Mouse (Mus musculus): ENCODE measurements at regions not wholly inside any gene's neighbourhood (a gene's known extent, or its start where the extent isn't known, plus 50 kb on each side); places are given as distances from the start of the nearest gene placed in this dataset.
"Not testable (repeated sequence)": the region's sequence is repeated elsewhere in the genome, so short reads cannot be mapped to it uniquely, and the experiment has no call there.

DNA sequence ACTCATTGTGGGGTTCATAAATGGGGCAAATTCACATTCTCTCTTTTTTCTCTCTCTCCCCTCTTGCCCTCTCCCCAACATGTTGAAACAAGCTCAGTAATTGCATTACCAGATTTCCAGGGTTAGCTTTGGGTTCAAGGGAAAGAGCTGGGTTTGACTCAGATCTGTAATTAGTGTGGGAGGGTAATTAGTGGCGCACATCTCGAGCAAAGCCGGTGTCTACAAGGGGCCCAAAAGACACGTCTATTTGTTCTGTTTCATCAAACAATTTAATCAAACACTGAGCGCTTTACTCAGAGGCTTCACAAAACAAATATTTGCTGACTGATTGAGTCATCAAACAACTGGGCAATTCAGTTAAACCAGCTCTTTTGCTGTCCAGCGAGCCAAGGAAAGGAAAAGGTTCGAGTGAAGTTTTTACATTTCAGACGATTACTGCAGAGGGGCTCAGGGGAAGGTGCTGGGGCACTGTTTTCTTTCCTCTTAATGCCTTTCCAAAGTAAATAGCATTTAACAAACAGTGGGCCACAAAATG is 193.6 kb upstream of the Six2 start:
- DNase-seq (ENCODE audit: low spot score) = no peak

DNA sequence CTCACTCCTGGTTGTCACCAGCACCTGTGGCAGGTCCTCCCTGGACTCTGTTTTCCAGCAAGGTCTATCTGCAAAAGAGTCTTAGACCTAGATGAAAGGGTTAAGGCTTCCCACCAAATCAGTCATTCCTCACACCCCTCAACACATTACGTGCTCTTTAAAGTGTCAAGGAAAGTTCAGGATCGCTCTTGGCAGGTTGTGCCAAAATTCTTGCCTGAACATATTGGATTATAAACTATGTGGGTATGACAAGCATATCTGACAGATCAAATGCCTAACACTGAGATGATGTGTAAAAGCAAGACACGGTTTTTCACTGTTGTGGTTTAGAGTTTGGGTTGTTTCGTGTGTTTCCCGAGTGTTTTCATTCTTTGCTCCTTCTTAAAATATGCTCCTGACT is 193.0 kb upstream of the Six2 start:
- DNase-seq (ENCODE audit: low spot score) = no peak

DNA sequence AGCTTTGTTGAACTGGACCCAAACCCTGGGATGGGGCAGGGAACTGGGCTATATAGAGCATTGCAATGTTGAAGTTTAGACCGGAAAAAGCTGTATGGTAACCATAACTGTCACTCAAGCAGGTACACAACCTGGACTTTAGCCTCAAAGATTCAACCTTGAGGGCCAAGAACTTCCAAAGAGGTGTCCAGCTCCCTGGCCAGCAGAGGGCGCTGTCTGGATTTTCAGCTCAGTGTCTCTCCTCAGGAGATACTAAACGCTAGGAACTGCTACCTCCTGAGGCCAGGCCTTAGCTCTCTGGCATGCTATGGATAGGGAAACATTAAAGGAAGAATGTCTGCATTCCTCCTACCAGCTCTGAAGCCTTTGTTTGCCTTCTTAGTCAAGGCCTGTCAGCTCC is 189.4 kb upstream of the Six2 start:
- DNase-seq (ENCODE audit: low spot score) = peak; percentile 30

DNA sequence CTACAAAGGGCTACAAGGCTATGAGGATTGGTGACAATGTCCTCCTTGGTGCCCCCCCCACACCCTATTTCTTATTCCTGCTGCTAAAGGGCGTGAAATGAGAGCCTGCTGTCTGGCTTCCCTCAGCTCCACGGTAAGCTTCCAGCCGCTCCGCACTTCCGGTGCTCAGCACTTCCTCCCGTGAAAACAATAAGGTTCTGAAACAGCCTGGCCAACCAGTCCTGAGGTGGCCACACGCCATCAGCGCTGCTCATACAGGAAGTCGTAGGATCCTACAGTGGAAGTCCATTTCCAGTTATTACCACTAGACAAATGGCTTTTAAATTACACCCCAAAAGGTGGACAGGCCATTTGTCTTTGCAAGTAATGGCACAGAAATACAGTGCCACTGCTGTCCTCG is 188.8 kb upstream of the Six2 start:
- no peak for DNase-seq (ENCODE audit: low spot score)

DNA sequence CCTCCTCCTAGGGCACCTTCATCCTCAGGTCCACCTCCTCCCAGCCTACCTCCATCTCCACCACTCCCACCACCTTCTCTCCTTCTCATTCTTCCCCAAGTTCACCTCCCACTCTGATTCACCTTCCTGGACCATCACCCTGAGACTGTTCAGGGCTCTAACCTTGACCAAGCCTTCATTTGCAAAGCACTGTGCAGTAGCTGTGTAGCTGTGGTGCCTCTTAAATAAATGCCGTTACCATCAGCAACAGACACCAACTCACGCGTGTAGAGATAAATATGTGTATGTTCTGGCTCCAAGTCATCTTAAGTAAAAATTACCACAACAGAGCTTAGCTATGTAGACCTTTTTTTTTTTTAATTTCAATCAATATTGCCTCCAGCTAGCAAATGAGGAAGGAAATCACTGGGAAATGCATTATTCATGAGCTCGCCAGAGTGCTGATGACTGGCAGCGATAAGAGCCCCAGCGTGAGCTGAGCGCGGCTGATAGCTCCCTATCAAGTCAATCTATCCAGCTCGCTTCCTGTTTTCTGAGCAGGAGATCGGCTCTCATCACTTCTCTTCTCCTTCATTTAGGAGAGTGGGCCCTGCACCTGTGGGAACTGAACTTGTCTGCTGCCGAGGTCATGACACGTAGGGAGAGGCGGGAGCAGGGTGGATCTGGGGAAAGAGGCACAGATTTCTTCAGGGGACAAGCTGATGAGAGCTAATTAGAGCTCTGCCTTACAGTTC is 185.9 kb upstream of the Six2 start:
- no peak for DNase-seq (ENCODE audit: low spot score)

DNA sequence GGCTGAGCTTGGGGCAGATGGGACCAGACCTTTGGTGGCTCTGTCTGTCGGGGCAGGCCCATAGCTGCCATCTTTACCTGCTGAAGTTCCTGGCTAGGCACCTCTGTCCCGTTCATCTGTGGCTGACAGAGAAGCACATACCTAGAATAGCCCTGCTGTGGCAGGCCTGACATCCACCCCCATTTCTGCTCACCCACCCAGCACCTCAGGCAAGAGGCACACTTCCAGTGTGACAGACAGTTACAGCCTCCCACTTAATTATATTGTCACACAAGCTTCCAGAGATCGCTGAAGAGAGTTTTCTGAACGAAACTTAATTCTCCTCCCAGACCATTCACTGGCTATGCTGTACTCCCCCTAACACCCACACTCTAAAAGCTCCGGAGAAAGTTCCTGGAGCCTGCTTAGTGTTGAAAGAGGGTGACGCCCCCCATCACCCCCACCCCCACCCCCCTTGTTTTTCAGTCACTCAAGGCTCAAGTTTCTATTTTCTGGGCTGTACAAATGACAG is 184.9 kb upstream of the Six2 start:
- no peak for DNase-seq (ENCODE audit: low spot score)

DNA sequence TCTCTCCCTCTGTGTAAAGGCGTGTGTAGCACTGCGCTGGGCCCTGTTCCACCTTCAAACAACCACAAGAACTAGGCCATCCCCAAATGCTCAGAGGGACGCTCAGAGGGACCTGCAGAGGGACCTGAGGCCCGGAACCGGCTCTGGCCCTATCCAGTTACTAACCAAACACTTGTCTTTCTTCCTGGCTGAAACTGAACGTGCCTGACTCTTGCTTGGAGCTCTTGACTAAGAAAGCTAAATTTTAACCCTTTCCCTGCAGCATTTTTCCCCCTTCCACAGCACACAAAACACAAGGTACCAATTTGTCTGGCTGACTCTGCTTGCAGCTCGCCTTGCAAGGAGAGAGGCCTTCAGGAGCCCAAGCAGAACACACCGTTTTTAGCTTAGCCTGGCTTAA is 182.3 kb upstream of the Six2 start:
- no peak for DNase-seq (ENCODE audit: low spot score)

DNA sequence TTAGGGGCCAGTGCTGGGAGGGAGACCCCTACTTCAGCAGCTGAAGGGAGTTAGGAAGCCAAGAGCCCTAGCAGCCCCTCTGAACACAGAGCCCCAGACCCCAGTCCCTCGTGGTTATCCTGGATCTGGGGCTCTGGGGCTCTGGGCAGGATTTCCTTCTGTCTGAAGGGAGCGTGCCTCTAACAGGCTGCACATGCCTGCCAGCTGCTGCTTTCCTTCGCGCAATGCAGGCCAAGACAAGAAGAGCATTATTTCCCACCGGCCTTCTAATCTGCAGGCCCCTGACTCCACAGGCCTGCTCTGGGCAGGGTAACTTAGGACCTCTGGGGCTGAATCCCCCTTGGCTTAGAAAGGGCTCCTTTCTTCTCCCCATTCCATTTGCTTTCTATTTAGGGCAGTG is 181.1 kb upstream of the Six2 start:
- DNase-seq (ENCODE audit: low spot score) = no peak

DNA sequence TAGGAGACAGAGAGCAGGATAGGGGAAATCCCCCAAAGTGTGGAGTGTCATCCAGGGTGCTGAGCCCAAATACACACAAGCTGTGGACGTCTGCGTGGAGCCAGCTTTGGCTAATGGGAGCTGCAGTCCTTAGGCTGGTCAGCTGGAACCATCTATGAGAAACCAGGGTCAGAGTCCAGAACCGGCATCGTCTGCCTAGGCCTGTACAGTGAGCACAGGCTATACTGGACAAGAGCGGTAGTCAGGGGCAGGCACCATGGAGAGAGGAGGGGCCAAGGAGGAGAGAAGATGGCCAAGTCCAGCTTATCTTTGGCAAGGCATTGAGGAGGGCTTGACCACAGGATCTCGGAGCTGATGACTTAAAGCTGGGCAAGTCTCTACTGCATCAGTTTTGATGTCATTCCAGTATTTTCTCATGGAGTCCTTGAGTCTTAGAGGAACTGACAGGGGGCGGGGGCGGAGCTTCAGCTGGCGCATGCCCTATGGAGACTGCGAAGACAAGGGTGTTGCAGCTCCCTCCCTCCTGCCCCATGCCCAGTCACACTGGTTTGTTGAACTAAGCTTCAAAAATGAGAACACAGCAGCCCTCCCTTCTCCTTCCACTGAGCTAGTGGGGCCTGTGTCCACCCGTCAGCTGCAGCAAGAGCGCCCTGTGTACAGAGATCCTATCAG is 180.0 kb upstream of the Six2 start:
- no peak for DNase-seq (ENCODE audit: low spot score)

DNA sequence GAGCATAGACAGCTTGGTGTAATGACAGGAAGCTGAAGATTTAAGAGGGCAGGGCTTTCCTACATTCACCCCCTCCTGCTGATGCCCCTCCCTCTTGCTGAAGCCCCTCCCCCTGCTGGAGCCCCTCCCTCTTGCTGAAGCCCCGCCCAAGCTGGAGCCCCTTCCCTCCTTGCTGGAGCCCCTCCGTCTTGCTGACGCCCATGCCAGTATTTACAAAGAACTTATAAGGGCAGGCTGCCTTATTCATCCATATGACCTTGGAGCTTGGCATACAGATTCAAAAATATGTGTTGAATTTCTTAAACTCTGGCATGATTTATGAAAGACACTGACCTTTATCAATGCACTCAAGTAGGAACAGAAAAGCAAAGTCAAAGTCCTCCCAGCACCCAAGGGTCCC is 178.5 kb upstream of the Six2 start:
- no peak for DNase-seq (ENCODE audit: low spot score)

DNA sequence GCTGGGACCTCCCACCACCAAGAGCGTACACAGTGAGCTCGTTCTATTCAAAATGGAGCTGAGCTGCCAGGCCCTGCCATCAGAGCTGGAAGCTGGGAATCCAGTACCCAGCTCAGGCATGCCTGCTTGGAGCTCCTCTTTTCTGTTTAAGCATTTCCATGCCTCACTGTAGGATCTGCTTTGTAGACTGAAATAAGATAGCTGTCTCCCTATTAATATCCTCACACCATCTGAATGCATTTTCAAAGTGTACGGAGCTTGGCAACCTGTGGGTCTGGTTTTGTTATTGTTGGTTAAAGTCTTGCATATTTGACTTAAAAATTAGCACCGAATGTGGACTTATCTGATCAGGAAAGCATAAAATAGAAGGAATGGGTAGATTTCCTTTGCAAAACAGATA is 177.9 kb upstream of the Six2 start:
- DNase-seq (ENCODE audit: low spot score) = no peak

DNA sequence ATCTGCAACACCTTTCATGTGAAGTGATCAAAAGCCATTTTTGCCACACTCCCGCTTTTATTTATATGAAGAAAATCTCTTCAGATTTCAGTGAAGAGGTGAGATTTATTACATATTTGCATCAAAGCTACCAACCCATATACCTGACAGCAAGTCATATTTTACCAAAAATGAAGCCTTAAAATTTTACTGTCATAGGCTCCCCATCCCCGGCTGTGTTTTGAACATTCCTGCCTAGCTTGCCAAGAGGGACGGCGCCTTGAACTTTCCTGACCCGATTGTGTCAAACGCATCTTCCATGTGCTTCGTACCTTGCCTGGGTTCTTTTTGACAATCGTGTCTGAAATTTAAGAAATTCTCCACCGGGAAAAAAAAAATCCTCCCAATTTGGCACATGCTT is 173.3 kb upstream of the Six2 start:
- no peak for DNase-seq (ENCODE audit: low spot score)

DNA sequence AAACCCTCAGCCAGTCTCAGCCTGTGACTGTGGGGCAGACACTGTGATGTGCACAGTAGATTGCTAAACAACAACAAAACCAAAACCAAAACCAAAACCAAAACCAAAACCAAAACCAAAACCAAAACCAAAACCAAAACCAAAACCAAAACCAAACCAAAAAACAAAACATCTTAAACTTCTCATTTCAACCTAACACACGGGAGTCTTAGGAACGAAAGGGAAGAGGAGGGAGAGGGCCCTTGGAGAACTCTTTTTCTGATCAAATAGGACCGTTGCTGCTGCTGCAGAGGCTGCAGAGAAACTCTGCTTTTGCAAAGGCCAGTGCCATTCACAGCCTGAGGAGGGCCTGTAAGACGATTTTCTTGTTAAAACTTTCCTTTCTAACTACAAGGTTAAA is 172.7 kb upstream of the Six2 start:
- DNase-seq (ENCODE audit: low spot score) = no peak

DNA sequence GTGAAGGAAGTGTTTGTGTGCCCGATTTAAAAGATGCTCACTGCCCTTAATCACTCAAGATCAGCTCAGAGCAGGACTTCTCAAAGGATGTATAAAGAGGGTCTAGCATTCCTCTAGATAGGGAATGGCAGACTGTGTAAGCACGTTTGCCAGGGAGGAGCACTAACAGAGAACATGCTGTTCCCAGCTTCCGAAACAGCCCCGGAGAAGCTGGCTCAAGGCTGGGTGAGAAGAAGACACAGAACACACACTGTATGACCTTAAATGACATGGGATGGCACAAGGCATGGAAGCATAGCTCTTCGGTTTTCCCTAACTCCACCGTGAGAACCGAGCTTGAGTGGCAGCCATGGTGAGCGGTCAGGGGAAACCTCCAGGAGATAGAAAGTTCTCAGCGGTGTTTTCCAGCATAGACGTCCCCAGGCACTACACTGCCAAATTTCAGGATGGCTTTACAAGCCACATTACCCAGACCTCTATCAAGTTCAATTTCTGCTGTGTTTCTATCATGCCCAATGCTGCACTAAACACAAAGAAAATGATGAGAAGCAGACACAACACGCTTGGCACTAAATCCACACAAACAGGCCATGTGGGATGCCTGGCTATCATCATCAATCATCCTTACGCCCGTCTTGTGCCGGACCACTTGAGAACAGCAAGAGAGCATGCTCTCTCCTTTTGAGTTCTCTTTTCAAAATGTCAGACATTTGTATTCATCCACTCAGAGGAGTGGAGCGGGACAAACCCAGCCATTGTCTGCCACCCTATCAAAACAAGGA is 172.0 kb upstream of the Six2 start:
- DNase-seq (ENCODE audit: low spot score) = peak; percentile 11

DNA sequence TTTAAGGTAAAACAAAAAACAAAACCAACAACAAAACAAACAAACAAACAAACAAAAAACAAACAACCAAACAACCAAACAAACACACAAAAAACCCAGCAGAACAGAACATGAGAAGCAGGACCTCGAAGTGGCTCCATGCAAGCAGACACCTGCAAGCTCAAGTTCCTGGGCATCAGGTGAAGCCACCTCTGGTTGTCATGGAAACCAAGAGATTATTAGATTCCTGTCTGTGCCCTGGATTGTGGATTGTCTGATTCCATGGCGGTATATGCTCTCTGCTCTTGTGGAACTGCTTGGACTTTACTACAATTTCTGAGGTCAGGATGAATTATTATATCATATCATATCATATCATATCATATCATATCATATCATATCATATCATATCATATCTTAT is 170.4 kb upstream of the Six2 start:
- DNase-seq (ENCODE audit: low spot score) = no peak

DNA sequence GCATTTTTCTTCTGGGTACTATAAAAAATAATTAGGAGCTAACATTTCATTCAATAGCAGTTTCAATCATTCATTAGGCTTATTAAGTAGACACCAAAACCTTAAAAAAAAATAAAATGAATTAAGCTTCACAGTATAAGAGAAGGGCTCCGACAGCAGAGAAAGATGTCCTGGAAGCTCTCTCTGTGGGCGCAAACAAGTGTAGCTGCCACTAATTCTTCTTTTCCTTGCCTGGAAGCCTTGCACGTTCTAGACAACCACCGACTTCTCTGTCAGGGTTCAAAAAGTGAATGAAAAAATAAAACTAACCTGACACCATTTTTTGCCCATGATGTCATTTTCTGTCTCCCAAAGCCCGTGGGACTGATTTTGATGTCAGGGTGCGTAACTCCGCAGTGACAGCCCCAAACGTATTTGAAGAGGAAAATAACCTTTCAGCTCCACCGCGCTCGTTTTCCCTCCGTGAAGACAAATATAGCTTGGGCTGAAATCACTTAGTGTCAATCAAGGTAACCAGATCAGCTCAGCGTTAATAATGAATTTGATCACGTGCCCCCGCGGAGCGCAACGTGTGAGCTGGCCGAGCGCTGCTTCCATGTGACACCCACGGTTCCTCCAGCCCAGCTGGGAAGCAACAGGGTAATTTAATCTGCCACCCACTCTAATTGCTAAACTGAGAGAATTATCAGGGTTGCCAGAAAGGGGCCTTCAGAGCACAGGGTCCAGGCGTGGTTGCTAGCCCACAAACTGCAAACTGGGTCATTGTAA is 169.8 kb upstream of the Six2 start:
- DNase-seq (ENCODE audit: low spot score) = no peak

DNA sequence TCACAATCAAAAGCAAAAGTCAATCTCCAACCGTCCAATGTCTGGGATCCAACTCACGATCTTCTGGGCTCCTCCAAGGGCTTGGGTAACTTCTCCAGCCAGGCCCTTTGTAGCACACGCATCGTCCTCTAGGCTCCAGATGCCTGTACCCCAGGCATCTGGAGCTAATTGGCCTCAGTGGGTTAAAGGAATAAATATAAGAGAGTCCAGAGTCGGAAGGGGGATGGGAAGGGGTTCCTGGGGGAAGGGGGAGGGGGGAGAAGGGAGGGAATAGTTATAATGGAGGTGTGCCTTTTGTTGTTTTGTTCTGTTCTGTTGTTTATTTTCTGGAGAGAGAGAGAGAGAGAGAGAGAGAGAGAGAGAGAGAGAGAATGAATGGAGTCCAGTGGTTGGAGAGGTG is 168.8 kb upstream of the Six2 start:
- DNase-seq (ENCODE audit: low spot score) = not testable (repeated sequence)

DNA sequence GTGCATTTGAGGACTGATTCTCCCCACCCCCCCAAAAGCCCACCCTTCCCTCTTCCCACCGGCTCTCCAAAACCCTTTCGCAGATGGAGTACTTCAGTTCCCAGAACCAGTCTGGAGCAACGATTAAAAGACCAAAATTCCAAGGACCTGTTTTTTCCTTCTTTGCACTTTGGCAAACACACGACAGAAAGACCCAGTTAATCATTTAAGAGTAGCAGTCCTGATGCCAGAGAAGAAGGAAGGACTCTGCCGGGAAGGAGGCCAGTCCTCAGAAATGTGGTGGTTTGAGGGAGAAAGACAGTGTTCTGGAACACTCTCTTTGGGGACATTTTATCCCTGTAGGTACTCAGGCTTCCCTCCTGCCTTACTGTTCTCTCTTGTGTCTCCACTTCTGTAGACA is 165.1 kb upstream of the Six2 start:
- DNase-seq (ENCODE audit: low spot score) = no peak

DNA sequence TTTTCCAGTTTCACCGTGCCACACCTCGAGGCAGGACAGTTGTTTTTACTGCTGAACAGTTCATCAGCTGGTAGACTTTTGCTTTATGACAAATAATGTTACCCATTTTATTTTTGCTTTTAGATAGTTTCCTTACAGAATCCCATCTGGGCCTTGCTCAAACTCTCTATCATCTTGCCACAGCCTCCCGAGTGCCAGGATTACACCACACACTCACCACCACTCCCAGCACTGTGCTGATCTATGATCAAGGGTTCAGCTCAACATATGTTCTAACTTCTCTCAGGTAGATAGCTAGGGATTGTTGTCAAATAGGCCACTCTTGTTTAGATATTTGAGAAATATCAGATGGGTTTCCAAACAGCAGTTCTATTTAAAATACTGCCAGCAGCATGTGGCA is 160.5 kb upstream of the Six2 start:
- DNase-seq (ENCODE audit: low spot score) = no peak

DNA sequence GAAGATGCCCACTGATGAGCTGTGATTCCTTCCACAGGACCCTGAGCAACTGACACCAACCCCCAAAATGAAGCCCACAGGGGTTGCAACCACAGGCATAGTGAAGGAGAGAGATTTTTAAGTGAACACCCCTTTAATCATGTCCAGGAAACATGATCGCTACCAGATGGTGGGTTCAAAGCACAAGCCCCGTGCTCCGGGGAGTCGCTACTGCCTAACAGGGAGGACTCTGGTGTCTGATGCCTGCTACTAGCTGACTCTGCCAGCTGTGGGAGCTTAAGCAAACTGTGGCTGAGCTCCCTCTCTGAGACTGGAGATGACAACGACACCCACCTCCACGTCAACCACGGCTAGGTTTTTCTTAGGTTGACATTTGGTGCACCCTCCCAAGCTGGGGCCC is 159.7 kb upstream of the Six2 start:
- no peak for DNase-seq (ENCODE audit: low spot score)

DNA sequence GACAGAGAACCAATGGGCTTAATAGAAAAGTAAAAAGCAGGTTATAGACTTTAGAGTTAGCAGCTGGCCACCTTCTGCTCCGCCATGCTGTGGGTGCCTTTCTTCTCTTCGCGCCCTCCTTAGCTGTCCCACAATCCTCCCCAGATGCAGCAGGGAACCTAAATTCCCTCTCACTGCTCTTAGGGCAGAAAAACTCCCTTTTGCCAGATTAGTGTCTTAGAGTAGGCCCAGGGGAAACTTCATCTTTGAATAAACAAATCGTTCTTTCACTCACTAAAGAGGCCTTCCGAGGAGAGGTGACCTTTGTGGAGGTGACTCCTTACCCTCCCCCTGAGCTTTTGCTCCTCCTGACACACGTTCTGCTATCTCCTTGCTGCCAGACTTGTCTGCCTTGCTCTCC is 157.0 kb upstream of the Six2 start:
- no peak for DNase-seq (ENCODE audit: low spot score)

DNA sequence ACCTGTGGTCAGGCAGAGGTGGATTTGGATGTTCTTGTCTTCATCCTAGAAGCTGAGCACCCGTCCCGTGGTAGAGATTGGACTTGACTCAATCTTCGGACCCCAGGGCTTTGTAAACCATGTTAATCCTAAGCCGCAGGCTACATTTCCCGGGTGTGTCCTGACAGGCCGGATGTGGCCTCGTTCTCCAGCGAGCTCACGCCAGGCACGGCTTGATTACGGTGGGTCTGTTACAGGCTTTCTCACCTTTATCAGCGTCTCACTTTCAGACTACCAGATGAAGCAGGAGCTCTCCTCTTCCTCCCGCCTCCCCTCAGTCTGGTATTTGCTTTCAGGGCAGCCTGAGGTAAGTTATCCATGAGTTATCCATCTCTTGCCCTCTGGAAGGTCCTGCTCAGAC is 156.4 kb upstream of the Six2 start:
- DNase-seq (ENCODE audit: low spot score) = no peak
